ENCODE assay signal across 18 mouse cellular contexts in genomic region chr17:12131171-12131570, GRCm38 (mm10). TPM values are rescaled to one million over a fixed set of nuclear protein-coding genes. Genes with fewer than 3 reads are reported as not detected.
DNase-seq lines count a peak whose midpoint lies in the region; ATAC-seq and TF ChIP-seq lines count a peak whose summit lies in the region.
"Had no signal": no experiment of that assay in that cellular context is flagged by ENCODE, and none has a peak within 500 bp of the region (broad histone marks: within the 10 kb centered on the region; RNA-seq: fewer than 3 reads in every experiment).

No protein-coding gene starts in this region.

- H3K27me3 ChIP-seq in kidney, adult 2 months (replicated peaks; ENCODE audit: control insufficient read depth, insufficient read depth, low read length), result no peaks in the 10 kb centered on the region
- H3K27me3 ChIP-seq in forebrain, embryonic 13.5 days, result no peaks in the 10 kb centered on the region
- H3K27me3 ChIP-seq: CH12.LX; embryonic facial prominence, embryonic 12.5 days; liver, embryonic 15.5 days; megakaryocyte, embryonic 14.5 days; midbrain, embryonic 15.5 days had no signal

- TF ChIP-seq CTCF in kidney, adult 2 months (conservative IDR thresholded peaks at IDR 0.05; ENCODE audit: insufficient read depth, insufficient read length, low read depth, low read length), result no peak
- TF ChIP-seq CTCF in lung, adult 2 months (IDR thresholded peaks at IDR 0.05; ENCODE audit: insufficient read depth, low read length), result no peak

- H3K4me3 ChIP-seq in kidney, adult 2 months (ENCODE audit: insufficient read depth, low read depth, low read length), result no peak overlapping the region
- H3K4me3 ChIP-seq in lung, adult 2 months (replicated peaks; ENCODE audit: extremely low read depth, low read depth, low read length), result no peak overlapping the region
- no peak overlapping the region for H3K4me3 ChIP-seq in forebrain, embryonic 13.5 days
- H3K4me3 ChIP-seq: embryonic facial prominence, embryonic 12.5 days; heart, adult 2 months; liver, embryonic 15.5 days; megakaryocyte, embryonic 14.5 days; midbrain, embryonic 15.5 days had no signal

- H3K4me1 ChIP-seq in kidney, adult 2 months (ENCODE audit: control insufficient read depth, insufficient read depth, low read length), result no peaks in the 10 kb centered on the region
- H3K4me1 ChIP-seq in lung, adult 2 months (ENCODE audit: control insufficient read depth, insufficient read depth, low read length), result peaks cover 11% of the 10 kb centered on the region
- H3K4me1 ChIP-seq in forebrain, embryonic 13.5 days, result 0 out of 2 replicates have a peak, but pooled peaks cover under 1% of the 10 kb centered on the region
- H3K4me1 ChIP-seq: embryonic facial prominence, embryonic 12.5 days; megakaryocyte, embryonic 14.5 days; midbrain, embryonic 15.5 days had no signal

- H3K36me3 ChIP-seq in kidney, adult 2 months (ENCODE audit: control insufficient read depth, insufficient read depth, low read length), result no peaks in the 10 kb centered on the region
- H3K36me3 ChIP-seq in forebrain, embryonic 13.5 days (ENCODE audit: poor library complexity, severe bottlenecking), result peaks cover 41% of the 10 kb centered on the region
- H3K36me3 ChIP-seq: midbrain, embryonic 15.5 days had no signal

- H3K27ac ChIP-seq in kidney, adult 2 months (ENCODE audit: insufficient read depth, low read depth, low read length), result no peak overlapping the region
- no peak overlapping the region for H3K27ac ChIP-seq in forebrain, embryonic 13.5 days
- H3K27ac ChIP-seq: embryonic facial prominence, embryonic 12.5 days; heart, adult 2 months; liver, embryonic 15.5 days; midbrain, embryonic 15.5 days had no signal

- DNase-seq in adrenal gland, postnatal 10 days, result peak; percentile 36
- no peak for DNase-seq in adrenal gland, postnatal 4 days (ENCODE audit: low spot score in 2 of 2)
- peak; percentile 36 for DNase-seq in kidney, adult 2 months
- DNase-seq in kidney, postnatal 4 days, result no peak
- peak; percentile 36 to 74 for DNase-seq in lung, adult 18-20 months
- DNase-seq in lung, adult 2 months, result no peak
- DNase-seq in testis, postnatal 14 days (ENCODE audit: low spot score), result peak; percentile 40
- DNase-seq: cerebellum, adult 11-12 months; heart, adult 2 months; thymus, adult 18-20 months had no signal

- no peak for TF ChIP-seq POLR2A in kidney, adult 2 months (IDR thresholded peaks at IDR 0.05; ENCODE audit: low read depth, low read length)
- TF ChIP-seq POLR2A in lung, adult 2 months (IDR thresholded peaks at IDR 0.05; ENCODE audit: borderline replicate concordance, extremely low read depth, low read depth, low read length), result no peak

- no peak overlapping the region for H3K9ac ChIP-seq in forebrain, embryonic 13.5 days
- H3K9ac ChIP-seq: embryonic facial prominence, embryonic 12.5 days; liver, embryonic 15.5 days; midbrain, embryonic 15.5 days had no signal

- no peak overlapping the region for H3K4me2 ChIP-seq in forebrain, embryonic 13.5 days
- H3K4me2 ChIP-seq: embryonic facial prominence, embryonic 12.5 days; liver, embryonic 15.5 days; midbrain, embryonic 15.5 days had no signal

- no peaks in the 10 kb centered on the region for H3K9me3 ChIP-seq in forebrain, embryonic 13.5 days (replicated peaks)
- H3K9me3 ChIP-seq: embryonic facial prominence, embryonic 12.5 days; liver, embryonic 15.5 days; megakaryocyte, embryonic 14.5 days; midbrain, embryonic 15.5 days had no signal

- 56% methylated on average over 5 of the region's 5 CpGs for WGBS in kidney, adult 2 months
- WGBS in lung, adult 2 months, result 31% methylated on average over 5 of the region's 5 CpGs
- 88% methylated on average over 5 of the region's 5 CpGs for WGBS in forebrain, embryonic 13.5 days

- no peak for ATAC-seq in forebrain, embryonic 13.5 days
- ATAC-seq: forebrain, embryonic 16.5 days; inflammation-experienced regulatory T-cells, adult 6 months; midbrain, embryonic 15.5 days had no signal

RNA-seq across cellular contexts. Expression of gene Agpat4, which starts 12.7 kb away (rescaled TPM):
- 10 to 100 TPM; 19.9 to 21.0 TPM for total RNA-seq in adrenal gland, postnatal 10 days (2021)
- 10 to 100 TPM; 26.0 to 26.4 TPM for total RNA-seq in adrenal gland, postnatal 4 days (2021)
- polyA plus RNA-seq in kidney, adult 2 months (2012; rRNA removed), result 7.1 and 7.4 TPM in 2 replicates
- polyA plus RNA-seq in lung, adult 2 months (2012; rRNA removed), result 40.1 and 50.7 TPM in 2 replicates
- polyA plus RNA-seq in forebrain, embryonic 13.5 days (2015; fragmentation: Nextera tagmentation; extraction: Ambion mirVana), result 46.5 and 47.3 TPM in 2 replicates

Comparison
In these comparisons a context has a peak if more than half of its experiments do, and no peak if none do; other contexts are left out.
1. DNase-seq: peak in adrenal gland, postnatal 10 days (single experiment), kidney, adult 2 months (single experiment), lung, adult 18-20 months (2 of 2) and testis, postnatal 14 days (single experiment); none in adrenal gland, postnatal 4 days (0 of 2), kidney, postnatal 4 days (0 of 2) and lung, adult 2 months (single experiment).